Mouse (Mus musculus) G1E (cell line): ENCODE data around the gene Btbd9. TPM values are rescaled to one million over a fixed set of nuclear protein-coding genes. Genes with fewer than 3 reads are reported as not detected.
A peak's percentile ranks its signal among the peaks of the same experiment; 100 is the strongest.

Experiments
- ATAC-seq: 2 replicates; pipeline ENCODE4 v1.8.0; 2016; ENCODE audit warnings: mild to moderate bottlenecking; ENCODE audit not compliant: insufficient number of reproducible peaks, poor library complexity, low FRiP score, severe bottlenecking; ENCODE audit errors: extremely low read depth
- DNase-seq: peaks from one replicate; pipeline ENCODE4 v3.0.0; 2012; ENCODE audit warnings: low spot score
- H3K27me3 ChIP-seq: 2 replicates; pipeline ENCODE4 v1.6.1; 2012; ENCODE audit warnings: mild to moderate bottlenecking, low read length, inconsistent platforms; ENCODE audit not compliant: insufficient read depth
- H3K36me3 ChIP-seq: replicated peaks from 2 replicates; pipeline ENCODE3; 2012; ENCODE audit warnings: mild to moderate bottlenecking, inconsistent platforms
- H3K4me1 ChIP-seq: 2 replicates; pipeline ENCODE4 v1.6.1; 2012; ENCODE audit warnings: low read depth, low read length, inconsistent platforms, mixed read lengths; ENCODE audit not compliant: insufficient read depth
- H3K4me3 ChIP-seq: 2 replicates; pipeline ENCODE4 v1.5.1; 2012; ENCODE audit warnings: low read depth, mild to moderate bottlenecking, inconsistent platforms, low read length, moderate library complexity, mixed read lengths
- H3K9me3 ChIP-seq: replicated peaks from 2 replicates; pipeline ENCODE4 v1.6.1; 2012; ENCODE audit warnings: inconsistent platforms
- CTCF ChIP-seq: IDR thresholded peaks from 2 replicates; pipeline ENCODE4 v1.5.1; 2012; ENCODE audit warnings: low read depth, low read length, inconsistent platforms, mixed read lengths
- GATA1 ChIP-seq: IDR thresholded peaks from 2 replicates; pipeline ENCODE4 v1.6.1; 2012; ENCODE audit warnings: borderline replicate concordance, low read length, inconsistent platforms, mixed read lengths
- GATA2 ChIP-seq: IDR thresholded peaks from 2 replicates; pipeline ENCODE4 v1.6.1; 2012; ENCODE audit warnings: low read depth, low read length, inconsistent platforms, borderline replicate concordance
- POLR2AphosphoS5 ChIP-seq: IDR thresholded peaks from 2 replicates; pipeline ENCODE4 v1.6.1; 2012; ENCODE audit warnings: low read depth, low read length, inconsistent platforms; ENCODE audit not compliant: insufficient replicate concordance
- TAL1 ChIP-seq: conservative IDR thresholded peaks from 2 replicates; pipeline ENCODE4 v1.6.1; 2012; ENCODE audit warnings: low read depth, low read length, inconsistent platforms, mixed read lengths
- polyA plus RNA-seq: library from polyadenylated mRNA; stranded (reverse); fragments of >175 nt; gene quantifications from 2 replicates; pipeline ENCODE4 v1.2.3, GENCODE M21; 2012
- total RNA-seq, 2 experiments: library from RNA; stranded (forward) in 1 of 2; stranded (reverse) in 1 of 2; fragments of 200-1000 nt in 1 of 2; fragments of >200 nt in 1 of 2; fragmentation: Nextera tagmentation in 1 of 2; gene quantifications; 2 replicates each; pipeline ENCODE4 v1.2.3; 2014 to 2017

Gene Btbd9
- total and polyA plus RNA-seq, 3 experiments: 33.6 to 68.4 (median 57.5) TPM

DNA sequence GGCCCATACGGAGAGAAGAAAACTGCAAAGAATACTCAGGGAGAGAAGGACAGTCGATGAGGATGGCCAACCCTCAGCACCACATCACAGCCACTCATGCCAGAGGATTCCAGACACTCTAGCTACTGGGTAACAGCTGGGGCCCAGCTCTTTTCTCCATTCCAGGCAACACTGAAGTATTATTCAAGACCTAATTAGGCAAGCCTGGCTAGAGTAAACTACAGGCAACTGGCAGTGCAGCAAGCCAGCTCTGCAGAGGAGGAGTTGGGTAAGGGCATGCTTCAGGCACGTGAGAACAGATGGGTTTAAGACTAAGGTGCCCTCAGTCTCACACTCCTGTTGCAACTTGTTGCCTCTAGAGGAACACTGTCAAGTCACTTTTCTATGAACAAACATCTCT, 118.0 kb downstream of the Btbd9 start:
- Histone ChIP-seq H3K27me3 (no peaks in the 10 kb centered on the region), H3K9me3 (no peaks in the 10 kb centered on the region), H3K4me3 (no peak overlapping the region), H3K36me3 (peaks cover 20% of the 10 kb centered on the region), H3K4me1 (no peaks in the 10 kb centered on the region)
- no peak for TF ChIP-seq GATA2
- ATAC-seq (no peak), DNase-seq (no peak)

DNA sequence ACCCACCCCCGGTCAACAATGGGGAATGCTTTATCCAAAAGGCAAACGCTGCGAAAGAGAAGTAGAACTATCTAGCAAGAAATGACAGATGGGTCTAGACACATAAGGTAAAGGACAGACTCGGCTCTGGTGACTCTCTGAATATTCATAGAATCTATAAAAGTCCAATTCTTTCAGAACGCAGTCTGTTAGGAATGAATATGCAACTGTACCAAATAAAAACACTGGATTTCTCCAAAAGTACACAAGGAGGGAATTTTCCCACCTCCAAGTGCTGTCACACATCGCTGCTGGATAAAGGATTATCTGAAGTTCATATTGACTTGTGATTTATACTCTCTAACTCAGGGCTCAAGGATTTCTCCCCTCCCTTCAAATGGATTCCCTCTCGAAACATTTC, 118.8 kb downstream of the Btbd9 start:
- no peak overlapping the region for H3K4me3 ChIP-seq
- no peaks in the 10 kb centered on the region for H3K4me1 ChIP-seq
- TF ChIP-seq GATA2: no peak
- no peak for TF ChIP-seq CTCF
- no peak for TF ChIP-seq GATA1
- TF ChIP-seq TAL1: no peak
- TF ChIP-seq POLR2AphosphoS5: no peak
- DNase-seq (no peak), ATAC-seq (no peak)
- no peaks in the 10 kb centered on the region for H3K9me3 ChIP-seq
- H3K36me3 ChIP-seq: peaks cover 14% of the 10 kb centered on the region
- no peaks in the 10 kb centered on the region for H3K27me3 ChIP-seq

DNA sequence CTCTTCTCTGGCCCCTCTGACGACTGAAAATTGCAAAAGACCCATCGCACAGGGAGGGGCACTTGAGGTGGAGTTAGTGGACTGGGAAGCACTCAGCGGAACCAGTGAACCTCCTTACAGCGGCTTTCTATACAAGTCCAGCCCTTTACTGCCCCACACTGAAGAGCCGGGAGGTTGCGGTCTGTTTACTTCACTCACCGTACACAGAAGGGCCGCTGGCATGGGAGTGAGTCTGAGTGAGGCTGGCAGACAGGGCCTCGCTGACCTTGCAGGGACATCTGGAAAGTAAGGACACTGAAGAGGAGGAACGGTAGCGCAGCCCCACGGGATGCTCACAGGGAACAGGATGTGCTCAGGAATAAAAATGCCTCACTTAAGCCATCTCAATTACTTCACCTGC, 120.0 kb downstream of the Btbd9 start:
- no peak for TF ChIP-seq GATA2
- no peak for TF ChIP-seq TAL1
- TF ChIP-seq POLR2AphosphoS5: no peak
- TF ChIP-seq GATA1: no peak
- no peaks in the 10 kb centered on the region for H3K27me3 ChIP-seq
- no peaks in the 10 kb centered on the region for H3K9me3 ChIP-seq
- H3K4me3 ChIP-seq: no peak overlapping the region
- H3K4me1 ChIP-seq: no peaks in the 10 kb centered on the region
- H3K36me3 ChIP-seq: peaks cover 12% of the 10 kb centered on the region
- ATAC-seq: no peak
- DNase-seq: no peak

DNA sequence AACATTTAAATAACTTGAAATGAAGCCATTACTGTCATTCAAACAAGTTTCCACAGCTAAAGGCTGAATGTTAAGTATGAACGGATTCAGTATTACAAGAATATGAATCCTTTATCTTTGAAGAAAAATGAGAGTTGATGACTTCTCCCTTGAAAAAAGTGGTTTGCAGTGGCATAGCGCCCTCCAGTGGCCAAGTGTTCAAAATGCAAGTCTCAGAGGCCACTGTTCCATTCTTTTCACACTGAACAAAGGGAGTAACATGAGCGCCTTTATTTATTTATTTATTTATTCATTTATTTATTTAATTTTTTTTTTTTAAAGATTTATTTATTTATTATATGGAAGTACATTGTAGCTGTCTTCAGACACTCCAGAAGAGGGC, 121.4 kb downstream of the Btbd9 start:
- H3K36me3 ChIP-seq: peaks cover 12% of the 10 kb centered on the region
- H3K9me3 ChIP-seq: no peaks in the 10 kb centered on the region
- H3K4me1 ChIP-seq: no peaks in the 10 kb centered on the region
- TF ChIP-seq GATA2 (no peak), GATA1 (no peak), CTCF (peak; percentile 92), TAL1 (no peak), POLR2AphosphoS5 (no peak)
- no peaks in the 10 kb centered on the region for H3K27me3 ChIP-seq
- no peak overlapping the region for H3K4me3 ChIP-seq
- peak; percentile 63 for DNase-seq
- no peak for ATAC-seq

DNA sequence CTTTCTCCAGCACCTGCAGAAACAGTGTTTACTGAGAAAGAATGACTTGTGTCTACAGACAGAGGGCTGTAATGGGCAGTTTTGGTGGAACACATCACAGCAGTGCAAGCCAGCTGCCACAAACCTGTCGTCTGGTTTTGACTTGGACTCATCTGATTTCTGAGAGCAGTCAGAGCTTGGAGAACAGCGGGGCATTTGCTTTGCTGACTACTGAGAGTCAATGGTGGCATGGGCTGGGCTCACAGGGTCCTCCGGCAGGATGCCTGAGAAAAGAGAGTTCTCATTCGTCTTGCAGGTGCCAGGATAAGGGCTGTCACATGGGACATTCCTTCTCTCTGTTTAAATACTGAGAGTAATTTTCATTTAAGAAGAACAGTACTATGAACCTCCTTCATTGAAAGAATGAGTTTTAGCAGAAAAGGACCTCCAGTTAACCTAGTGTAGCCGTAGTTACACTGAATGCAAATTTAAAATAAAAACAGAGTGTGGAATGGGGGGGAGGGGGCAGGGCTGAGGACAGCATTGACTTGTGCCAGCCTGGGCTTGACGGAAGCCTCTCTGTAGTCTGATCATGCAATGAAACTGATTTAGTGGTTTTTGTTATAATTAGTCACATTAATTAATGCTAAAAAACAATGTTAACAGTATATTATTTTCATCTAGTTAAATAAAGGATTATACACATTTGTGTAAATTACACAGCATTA, 122.0 kb downstream of the Btbd9 start:
- peaks cover 12% of the 10 kb centered on the region for H3K36me3 ChIP-seq
- no peaks in the 10 kb centered on the region for H3K4me1 ChIP-seq
- no peaks in the 10 kb centered on the region for H3K27me3 ChIP-seq
- H3K4me3 ChIP-seq: no peak overlapping the region
- DNase-seq: no peak
- no peak for TF ChIP-seq GATA2
- no peak for TF ChIP-seq TAL1
- no peak for ATAC-seq
- H3K9me3 ChIP-seq: no peaks in the 10 kb centered on the region

DNA sequence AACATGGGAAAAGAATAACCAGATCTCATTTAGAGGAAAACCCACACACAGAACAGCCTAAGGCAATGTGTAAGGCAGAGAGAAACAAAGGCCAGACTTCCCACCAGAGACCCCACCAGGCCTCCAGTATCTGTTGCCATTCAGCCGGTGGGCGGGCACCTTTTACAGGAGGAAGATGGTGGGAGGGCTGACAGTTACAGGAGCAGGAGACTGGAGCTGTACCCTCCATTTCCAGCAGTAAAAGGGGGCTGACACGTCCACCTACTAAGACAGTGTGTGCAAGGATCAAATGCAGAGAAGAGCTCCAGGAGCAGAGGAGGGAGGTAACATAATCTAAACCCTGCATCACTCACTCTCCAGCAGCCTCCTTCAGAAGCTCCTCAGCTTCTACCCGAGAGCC, 123.0 kb downstream of the Btbd9 start:
- DNase-seq (no peak), ATAC-seq (no peak)
- Histone ChIP-seq H3K4me1 (peaks cover 2% of the 10 kb centered on the region; the same call in 1 of the 2 replicates), H3K27me3 (no peaks in the 10 kb centered on the region), H3K9me3 (no peaks in the 10 kb centered on the region), H3K4me3 (no peak overlapping the region), H3K36me3 (peaks cover 14% of the 10 kb centered on the region)
- TF ChIP-seq GATA2: no peak
- no peak for TF ChIP-seq TAL1
- no peak for TF ChIP-seq GATA1
- TF ChIP-seq POLR2AphosphoS5: no peak
- TF ChIP-seq CTCF: no peak

DNA sequence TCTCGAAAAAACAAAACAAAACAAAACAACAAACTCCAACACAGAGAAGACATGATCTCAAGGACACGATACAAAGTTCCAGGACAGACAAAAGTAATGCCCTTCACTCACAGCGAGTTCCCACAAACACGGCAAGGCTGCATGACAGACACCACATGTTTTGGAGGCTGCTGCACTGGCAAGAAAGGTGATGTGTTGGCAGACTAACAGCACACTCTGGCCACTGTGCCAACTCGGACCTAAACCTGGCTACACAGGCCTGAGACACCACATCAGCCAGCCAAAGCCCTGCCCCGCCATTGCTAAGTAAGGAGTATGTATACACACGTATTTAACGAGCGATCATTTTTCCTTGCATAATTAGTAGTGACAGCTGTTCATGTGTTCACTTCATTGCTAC, 123.9 kb downstream of the Btbd9 start:
- Histone ChIP-seq H3K4me1 (peaks cover 2% of the 10 kb centered on the region; the same call in 1 of the 2 replicates), H3K9me3 (no peaks in the 10 kb centered on the region), H3K4me3 (no peak overlapping the region), H3K27me3 (no peaks in the 10 kb centered on the region), H3K36me3 (peaks cover 14% of the 10 kb centered on the region)
- no peak for ATAC-seq
- TF ChIP-seq CTCF: no peak
- TF ChIP-seq POLR2AphosphoS5: peak; percentile 53; the same call in 1 of the 2 replicates
- DNase-seq: no peak
